Mouse (Mus musculus) kidney, postnatal 10 days (tissue): ENCODE data around the gene Polg2.
"Not testable (repeated sequence)": the region's sequence is repeated elsewhere in the genome, so short reads cannot be mapped to it uniquely, and the experiment has no call there.

ENCODE experiments used
- DNase-seq: peaks from one replicate; pipeline ENCODE4 v3.0.0; 2021; ENCODE audit warnings: mixed read lengths

Polg2 gene

DNA sequence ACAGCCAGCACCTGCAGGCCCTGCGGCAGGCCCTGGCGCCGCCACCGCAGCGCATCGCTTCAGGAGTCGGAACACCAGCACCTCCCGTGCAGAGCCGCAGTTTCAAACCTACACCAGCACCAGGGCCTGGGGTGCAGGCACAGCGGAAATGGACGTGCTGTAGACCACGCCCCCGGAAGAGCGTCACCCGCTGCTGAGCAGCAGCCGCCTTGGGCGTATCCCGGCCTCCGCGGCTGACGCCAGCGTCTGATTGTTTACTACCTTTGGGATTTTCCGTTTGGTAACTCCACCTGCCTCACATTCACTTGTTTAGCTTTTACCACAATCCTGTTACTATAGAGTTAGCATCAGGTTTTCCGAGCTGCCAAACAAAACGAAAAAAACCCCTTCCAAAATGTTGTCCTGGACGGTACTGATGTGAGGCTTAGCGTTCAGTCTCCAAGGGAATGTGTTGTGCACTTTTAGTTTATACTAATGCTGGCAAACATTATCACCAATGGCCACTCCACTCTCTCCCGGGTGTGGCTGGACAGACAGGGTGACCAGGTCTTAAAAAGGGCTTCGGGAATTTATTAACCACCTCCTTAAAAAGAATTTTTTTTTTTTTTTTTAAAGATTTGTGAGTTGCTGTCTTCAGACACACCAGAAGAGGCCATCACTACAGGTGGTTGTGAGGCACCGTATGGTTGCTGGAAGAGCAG, at the start of gene Polg2:
Polg2 (minus strand) TSS at position 150 of the 701 bp plus-strand sequence.
- DNase-seq, result peak; percentile 95

DNA sequence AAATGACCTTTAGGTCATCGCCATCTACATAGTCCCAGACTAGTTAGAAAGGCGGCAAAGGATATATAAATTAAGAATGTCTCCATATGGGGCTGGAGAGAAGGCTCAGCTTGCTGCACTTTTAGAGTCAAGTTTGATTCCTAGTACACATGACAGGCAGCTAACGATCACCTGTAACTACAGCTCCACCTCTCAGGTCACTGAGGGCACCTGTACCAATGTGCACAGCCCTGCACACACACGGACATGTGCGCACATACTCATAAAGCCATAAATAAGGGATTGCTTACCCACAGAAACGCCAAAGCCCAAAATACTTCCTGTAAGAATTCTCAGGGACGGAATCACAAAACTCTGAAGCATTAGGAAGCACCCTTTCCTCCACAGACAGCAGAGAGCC, 48.7 kb upstream of the Polg2 start:
- DNase-seq, result no peak

DNA sequence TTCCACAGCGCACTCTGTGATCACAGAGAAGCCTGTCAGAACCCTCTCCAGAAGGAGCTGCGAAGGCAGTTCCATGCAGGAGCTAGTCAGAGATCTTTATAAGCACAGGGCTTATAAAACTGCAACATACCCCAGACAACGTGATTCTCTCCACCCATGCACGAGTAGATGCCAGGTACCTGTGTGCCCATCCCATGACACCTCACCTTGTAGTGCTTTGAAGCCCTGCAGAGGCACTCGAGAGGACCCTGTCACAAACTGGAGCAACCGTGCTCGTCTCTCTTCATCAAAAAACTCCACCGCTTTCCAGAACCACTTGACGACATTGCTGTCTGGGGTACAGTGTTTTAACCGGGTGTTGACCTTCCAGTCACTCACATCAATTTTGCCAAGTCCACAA, 45.1 kb upstream of the Polg2 start:
- no peak for DNase-seq

DNA sequence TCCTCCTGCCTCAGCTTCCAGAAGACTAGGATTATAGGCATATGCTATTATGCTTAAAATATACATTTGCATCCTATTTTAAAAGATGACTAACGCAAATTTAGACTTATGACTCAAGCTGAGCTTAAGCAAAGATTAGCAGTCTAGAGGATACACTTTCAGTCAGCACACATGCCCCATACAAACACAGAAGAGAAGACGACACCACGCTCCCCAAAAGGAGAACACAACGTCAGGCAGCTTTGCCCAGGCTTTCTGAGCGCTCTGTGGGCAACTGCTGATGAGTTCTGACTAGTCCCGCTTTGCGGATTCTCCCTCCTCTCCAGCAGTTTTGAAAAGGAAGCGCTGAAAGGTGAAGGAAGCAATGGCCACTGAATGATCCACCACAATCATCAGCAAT, 44.4 kb upstream of the Polg2 start:
- no peak for DNase-seq

DNA sequence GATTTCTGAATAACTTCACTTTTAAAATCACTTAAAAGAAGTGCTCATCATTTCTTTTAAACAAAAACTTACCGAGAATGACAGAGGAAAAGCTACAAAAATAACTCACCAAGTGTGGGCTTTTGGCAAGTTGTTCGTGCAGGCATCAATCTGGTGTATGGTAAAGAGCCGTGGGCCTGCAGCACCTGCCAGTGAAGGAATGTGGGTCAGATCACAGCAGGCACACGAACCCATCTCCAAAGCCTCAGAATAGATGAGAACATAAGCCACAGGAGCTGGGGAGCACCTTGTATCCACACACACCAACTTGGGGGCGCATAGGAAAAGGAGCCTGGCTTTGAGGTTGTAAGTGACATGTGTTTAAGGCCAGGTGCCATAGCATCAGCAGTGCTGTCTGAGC, 43.6 kb upstream of the Polg2 start:
- no peak for DNase-seq

GRCm38 (mm10) chr11:106822491-106822890, 43.2 kb upstream of the Polg2 start:
- DNase-seq, result no peak

DNA sequence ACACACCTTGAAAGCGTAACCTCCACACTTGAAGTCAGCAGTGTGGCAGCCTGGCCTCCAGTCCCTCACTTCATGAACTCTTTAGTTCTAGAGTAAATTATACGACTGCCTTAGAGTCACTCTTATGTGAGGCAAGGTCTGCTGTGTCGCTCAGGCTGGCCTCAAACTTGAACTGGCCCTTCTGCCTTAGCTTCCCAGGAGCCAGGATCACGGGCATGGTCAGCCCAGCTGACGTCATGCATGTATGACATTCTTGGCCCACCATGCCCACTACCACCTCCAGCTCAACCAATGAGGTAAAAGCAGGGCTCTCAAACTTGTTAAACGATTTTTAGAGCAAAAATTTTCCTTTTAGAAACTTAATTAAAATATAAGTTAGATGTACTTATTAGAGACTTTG, 42.1 kb upstream of the Polg2 start:
- DNase-seq, result no peak

GRCm38 (mm10) chr11:106820972-106821371, 41.6 kb upstream of the Polg2 start:
- DNase-seq, result peak; percentile 89

GRCm38 (mm10) chr11:106820252-106820651, 40.9 kb upstream of the Polg2 start:
- no peak for DNase-seq

DNA sequence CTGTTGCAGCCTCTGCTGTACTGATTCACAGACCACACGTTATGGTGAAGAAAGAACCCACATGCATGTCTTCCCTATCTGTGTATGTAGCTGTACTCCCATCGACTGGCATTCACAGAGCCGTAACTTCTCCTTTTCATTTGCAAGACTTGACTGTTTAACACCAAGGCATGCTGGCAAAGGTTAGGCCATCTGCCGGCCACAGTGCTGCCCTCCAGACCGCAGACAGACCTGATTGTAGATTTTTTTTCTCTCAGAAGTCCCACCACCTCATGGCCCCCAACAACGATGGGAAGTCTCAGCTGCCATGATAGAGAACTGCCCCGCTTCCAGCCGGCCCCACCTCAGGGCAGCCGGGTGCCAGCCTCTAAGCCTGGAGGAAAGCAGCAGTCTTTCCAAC, 40.3 kb upstream of the Polg2 start:
- no peak for DNase-seq

DNA sequence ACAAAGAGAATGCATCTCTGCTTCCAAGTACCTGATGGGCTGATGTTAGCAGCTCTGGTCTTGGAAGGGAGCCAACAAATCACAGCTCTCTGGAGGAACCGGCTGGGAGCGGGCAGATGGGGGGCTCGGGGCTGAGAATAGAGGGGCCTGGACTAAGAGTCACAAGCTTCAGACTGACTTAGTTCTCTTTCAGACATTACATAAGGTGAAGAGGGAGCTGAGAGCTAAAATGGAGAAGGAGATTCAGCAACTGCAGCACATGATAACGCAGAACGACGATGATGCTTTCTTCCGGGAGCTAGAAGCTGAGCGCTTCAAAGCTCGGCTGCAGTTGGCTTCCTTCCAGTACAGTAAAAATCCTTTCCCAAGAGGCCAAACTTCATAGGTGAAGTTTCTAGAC, 39.0 kb upstream of the Polg2 start:
- DNase-seq, result peak; percentile 53

DNA sequence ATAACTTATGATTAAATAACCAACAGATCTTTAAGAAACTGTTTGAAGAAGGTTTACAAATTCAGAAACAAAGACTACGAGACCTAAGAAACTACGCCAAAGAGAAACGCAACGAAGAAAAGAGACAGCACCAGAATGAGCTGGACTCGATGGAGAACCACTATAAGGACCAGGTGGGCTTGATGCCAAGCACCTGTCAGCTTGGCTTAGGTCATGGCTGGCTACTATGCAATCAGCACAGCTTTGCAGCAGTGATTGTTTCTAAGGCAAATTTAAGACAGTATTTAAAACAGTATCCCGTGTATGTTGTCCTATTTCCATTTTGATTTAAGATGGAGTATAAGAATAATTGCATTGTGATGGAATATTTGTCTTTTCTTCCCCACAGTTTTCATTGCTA, 38.5 kb upstream of the Polg2 start:
- DNase-seq, result peak; percentile 27

DNA sequence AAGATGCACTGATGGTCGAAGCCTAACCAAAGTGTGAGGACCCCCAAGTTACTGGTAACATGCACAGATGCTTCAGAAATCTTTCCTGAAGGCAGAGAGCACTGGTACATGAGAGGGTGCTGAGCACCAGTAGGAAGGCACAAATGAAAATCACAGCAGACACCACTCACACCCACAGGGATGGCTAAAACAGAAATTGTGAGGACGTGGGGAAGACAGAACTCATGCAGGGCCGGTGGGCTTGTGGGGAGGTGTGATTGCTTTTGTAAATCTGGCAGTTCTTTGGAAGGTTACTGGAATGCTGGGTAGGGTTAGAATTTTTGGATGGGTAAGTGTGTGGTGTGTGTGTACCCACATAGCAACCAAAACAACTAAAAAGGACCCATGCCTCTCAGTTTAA, 37.8 kb upstream of the Polg2 start:
- no peak for DNase-seq

DNA sequence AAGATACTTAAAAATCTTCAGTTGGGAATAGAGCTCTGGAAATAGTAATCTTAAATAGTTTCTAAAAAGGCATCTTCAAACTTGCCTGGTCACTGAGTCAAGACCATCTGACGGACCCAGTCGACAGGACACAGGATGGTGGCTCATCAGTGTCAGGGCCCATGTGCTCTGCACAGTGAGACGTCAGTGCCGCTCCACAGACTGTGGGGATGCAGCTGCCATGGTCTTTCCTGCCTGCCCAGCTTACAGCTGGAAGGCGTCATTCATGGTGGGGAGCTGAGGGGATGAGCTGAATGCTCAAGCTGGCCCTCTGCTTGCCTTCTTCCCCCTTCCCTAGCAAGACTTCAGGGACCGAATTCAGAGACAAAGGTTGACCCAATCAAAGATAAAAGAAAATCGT, 37.0 kb upstream of the Polg2 start:
- peak; percentile 44 for DNase-seq

DNA sequence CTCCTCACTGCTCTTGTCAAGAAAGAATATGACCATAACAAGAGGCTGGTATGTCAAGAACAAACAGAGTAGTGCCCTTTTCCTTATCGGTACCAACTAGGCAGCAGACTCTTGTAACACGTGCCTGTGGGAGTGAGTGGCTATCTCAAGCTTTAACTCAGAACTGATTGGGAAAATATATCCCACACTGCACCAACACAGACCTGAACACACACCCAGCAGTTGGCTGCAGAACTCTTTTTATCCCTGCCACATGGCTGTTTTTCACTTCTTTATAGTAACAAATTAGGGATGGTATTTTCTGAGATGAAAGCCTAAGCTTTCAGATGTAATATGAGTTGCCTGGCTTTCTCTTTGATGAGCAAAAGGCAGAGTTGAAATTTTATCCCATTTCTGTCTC, 36.4 kb upstream of the Polg2 start:
- no peak for DNase-seq

DNA sequence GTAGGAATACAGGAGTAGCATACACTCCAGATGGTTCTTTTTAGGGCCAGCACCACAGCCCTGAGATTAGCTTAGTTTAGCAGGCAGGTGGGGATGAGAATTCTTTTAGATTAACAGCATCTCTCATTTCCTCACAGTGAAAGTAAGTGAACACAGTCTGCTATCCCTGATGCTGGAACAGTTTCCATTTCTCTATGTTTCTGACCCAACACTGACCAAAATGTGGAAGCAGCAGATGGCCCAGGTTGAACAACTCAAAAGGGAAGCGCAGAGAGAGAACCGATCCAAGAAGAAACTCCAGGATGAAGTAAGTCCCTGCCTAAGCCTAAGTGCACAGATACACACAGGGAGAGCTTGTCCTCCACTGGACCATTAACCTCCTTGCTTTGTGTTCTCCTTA, 36.0 kb upstream of the Polg2 start:
- DNase-seq, result no peak

GRCm38 (mm10) chr11:106814601-106815320, 35.4 kb upstream of the Polg2 start:
- peak; percentile 64 for DNase-seq

DNA sequence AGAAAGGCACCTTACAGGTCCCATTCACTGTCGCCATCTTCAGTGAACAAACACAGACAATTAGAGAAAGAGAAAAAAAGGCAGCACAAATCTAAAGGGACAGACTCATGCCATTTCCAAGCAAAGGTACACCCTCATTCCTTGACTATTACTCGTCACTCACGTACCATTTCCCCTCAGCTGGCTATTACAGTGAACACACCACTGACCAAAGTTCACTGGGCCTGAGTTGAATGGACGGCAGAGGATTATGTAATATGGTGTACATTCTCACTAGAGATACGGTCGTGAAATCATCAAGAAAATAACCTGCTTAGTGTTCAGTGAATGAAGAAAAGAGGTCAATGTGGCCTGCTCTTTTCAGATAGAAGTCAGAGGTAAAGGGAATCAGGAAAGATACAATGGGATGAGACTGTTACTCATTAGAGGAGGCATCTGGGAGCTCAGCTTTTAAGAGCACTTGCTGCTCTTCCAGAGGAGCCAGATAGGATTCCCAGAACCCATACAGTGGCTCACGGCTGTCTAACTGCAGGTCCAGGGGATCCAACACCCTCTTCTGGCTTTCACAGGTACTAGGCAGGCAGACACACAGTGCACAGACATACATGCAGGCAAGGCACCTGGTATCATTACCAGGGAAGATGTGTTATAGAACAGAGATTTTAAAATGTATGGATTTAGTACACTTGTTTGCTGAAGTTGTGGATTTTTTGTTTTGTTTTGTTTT, 33.2 kb upstream of the Polg2 start:
- no peak for DNase-seq

DNA sequence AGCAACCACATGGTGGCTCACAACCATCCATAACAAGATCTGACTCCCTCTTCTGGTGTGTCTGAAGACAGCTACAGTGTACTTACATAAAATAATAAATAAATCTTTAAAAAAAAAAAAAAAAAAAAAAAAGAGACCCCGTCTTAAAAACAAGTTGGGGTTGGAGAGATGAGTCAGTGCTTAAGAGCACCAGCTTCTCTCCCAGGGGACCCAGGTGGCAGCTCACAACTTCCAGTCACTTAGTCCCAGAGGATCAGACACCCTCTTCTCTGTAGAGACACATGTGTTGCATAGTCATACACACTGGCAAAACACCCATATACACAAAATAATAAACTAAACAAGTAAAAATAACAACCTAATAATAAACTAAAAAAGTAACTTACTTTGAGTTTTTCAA, 28.1 kb upstream of the Polg2 start:
- DNase-seq, result not testable (repeated sequence)

DNA sequence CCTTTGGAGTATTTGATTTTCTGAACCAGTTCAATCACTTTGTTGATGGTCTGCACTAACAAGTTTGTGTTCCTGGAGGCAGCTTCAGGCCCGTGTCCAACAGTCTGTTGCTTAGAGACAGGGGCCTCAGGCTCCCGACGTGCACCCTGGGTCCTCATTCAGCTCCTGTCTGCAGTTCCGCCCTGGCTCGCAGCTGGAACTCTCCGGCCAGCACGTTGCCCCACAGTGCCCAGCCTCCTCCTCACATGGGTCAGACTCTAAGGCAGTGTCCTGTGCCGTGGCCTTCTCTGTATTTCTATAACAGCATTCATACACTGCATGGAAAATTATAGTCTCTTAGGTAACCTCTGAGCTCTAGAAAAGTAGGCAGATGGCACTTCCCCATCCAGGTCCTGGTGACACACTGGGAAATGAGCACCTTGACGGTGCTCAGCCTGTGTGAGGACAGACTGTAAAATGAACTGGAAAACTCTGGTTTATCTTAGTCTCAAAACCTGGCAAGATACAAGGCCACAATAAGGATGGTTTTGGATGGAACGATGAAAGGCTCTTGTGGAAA, 22.8 kb upstream of the Polg2 start:
- DNase-seq, result no peak

GRCm38 (mm10) chr11:106795679-106796078, 16.3 kb upstream of the Polg2 start:
- peak; percentile 40 for DNase-seq

- no peak for DNase-seq
Measured at GRCm38 (mm10) chr11:106793846-106794245, 14.5 kb upstream of the Polg2 start.

DNA sequence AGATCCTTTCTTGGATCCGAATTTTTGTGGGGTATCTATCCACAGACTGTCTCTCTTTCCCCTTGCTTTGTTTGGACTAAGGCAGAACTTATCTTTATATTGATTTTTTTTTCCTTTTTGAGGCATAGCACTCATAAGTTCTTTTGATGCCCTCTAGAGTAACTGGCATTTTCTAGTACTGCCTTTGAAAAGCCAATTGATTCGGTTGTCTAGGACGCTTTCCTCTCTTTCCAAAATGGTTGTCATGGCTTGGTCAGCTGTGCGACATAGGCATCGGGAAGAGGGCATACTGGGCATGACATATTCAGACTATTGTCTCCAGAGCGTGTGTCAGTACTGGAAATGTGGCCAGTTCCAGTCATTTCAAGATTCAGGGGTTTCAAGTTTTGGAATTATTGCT, 10.3 kb upstream of the Polg2 start:
- DNase-seq, result no peak
